Mouse (Mus musculus) ES-E14 (cell line): Measurements from ENCODE around the gene Fam180a. TPM values are rescaled to one million over a fixed set of nuclear protein-coding genes. Genes with fewer than 3 reads are reported as not detected.
A peak's percentile ranks its signal among the peaks of the same experiment; 100 is the strongest.

Experiments used
- DNase-seq: peaks from one replicate; pipeline ENCODE4 v3.0.0-alpha.2; 2013; ENCODE audit warnings: low read depth, low spot score
- H3K27ac ChIP-seq: 2 replicates; pipeline ENCODE4 v1.5.1; 2012; ENCODE audit warnings: low read depth, mild to moderate bottlenecking, low read length, moderate library complexity, mixed read lengths; ENCODE audit not compliant: poor library complexity, insufficient read depth, severe bottlenecking
- H3K36me3 ChIP-seq: 2 replicates; pipeline ENCODE4 v1.6.1; 2012; ENCODE audit warnings: mild to moderate bottlenecking, low read length, moderate library complexity, mixed read lengths; ENCODE audit not compliant: control insufficient read depth, poor library complexity, insufficient read depth, severe bottlenecking
- H3K4me1 ChIP-seq, 2 experiments: fragments of 150-350 bp in 1 of 2; sonication (generic) in 1 of 2; 2 replicates each; pipeline ENCODE4 v1.6.1; 2012; ENCODE audit warnings: low read length in 2 of 2, mild to moderate bottlenecking in 1 of 2, mixed read lengths in 1 of 2; ENCODE audit not compliant: control insufficient read depth in 2 of 2, insufficient read depth in 2 of 2, poor library complexity in 1 of 2
- H3K4me3 ChIP-seq, 2 experiments: fragments of 150-350 bp in 1 of 2; sonication (generic) in 1 of 2; 2 replicates each; pipeline ENCODE4 v1.5.1; 2012; ENCODE audit warnings: low read length in 2 of 2, low read depth in 1 of 2, mild to moderate bottlenecking in 1 of 2, mixed read lengths in 1 of 2; ENCODE audit not compliant: insufficient read depth in 1 of 2, poor library complexity in 1 of 2, severe bottlenecking in 1 of 2
- H3K9ac ChIP-seq: 2 replicates; pipeline ENCODE4 v1.6.1; 2012; ENCODE audit warnings: low read depth, mild to moderate bottlenecking, low read length, mixed read lengths; ENCODE audit not compliant: poor library complexity, insufficient read depth, severe bottlenecking
- H3K9me3 ChIP-seq: fragments of 150-350 bp; sonication (generic); 2 replicates; pipeline ENCODE4 v1.6.1; 2012; ENCODE audit warnings: low read depth, mild to moderate bottlenecking, low read length; ENCODE audit not compliant: control insufficient read depth, insufficient read depth
- CHD2 ChIP-seq: IDR thresholded peaks from 2 replicates; pipeline ENCODE4 v1.6.1; 2014; ENCODE audit warnings: mild to moderate bottlenecking, low read depth, low read length, inconsistent platforms
- HCFC1 ChIP-seq: IDR thresholded peaks from 2 replicates; pipeline ENCODE4 v1.6.1; 2012; ENCODE audit warnings: low read length, inconsistent platforms, borderline replicate concordance; ENCODE audit not compliant: insufficient read depth
- MAFK ChIP-seq: IDR thresholded peaks from 2 replicates; pipeline ENCODE4 v1.6.1; 2014; ENCODE audit warnings: mild to moderate bottlenecking, low read depth, low read length, inconsistent platforms; ENCODE audit not compliant: insufficient read depth
- ZC3H11A ChIP-seq: IDR thresholded peaks from 2 replicates; pipeline ENCODE4 v1.6.1; 2012; ENCODE audit warnings: low read depth, mild to moderate bottlenecking, inconsistent platforms, low read length, borderline replicate concordance
- ZNF384 ChIP-seq: IDR thresholded peaks from 2 replicates; pipeline ENCODE4 v1.6.1; 2012; ENCODE audit warnings: low read depth, low read length, inconsistent platforms
- in situ Hi-C, 2 experiments: fragments of 600-800 bp; cut with MboI; formaldehyde crosslinking; loops; one replicate each; pipeline ENCODE4 v1.15.1; 2025; ENCODE audit warnings: low sequenced_read_pairs in 2 of 2, inconsistent platforms in 1 of 2; ENCODE audit not compliant: unreplicated experiment in 2 of 2
- total RNA-seq: library from RNA; depleted of rRNA; stranded (reverse); fragments of 300-350 nt; gene quantifications from 2 replicates; pipeline ENCODE4 v1.2.3, GENCODE M21; 2012

Gene Fam180a
- total RNA-seq, 1 experiment = 0.13 TPM

DNA sequence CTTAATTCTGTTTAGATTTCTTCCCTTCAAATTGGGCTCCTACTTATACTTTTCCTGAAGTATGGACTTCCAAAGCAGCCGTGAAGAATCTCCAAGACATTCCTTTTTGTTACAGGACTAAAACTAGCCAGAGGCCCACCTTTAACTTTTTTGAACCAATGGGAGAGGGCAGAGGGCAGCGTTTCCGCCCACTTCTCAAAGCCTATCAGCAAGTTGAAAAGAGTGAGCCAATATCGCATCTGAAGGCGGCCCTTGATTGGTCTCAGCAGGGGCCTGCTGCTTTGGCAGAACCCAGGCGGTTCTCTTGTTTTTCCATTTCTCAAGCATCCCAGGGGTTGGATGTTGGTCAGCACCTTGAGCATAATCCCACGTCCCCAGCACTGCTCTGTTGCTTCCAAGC is 17.9 kb downstream of the Fam180a start, which contains the start of gene Slc13a4:
Gene Slc13a4 (minus strand): TSS at position 95 of the 400 bp plus-strand sequence.
- H3K9ac ChIP-seq = no peak within 1 kb of the TSS
- H3K36me3 ChIP-seq = no peaks in the 10 kb centered on the region
- peak within 1 kb of the TSS in 1 of 2 experiments; percentile 43; a peak in 1 of 4 replicates for H3K4me3 ChIP-seq
- peak; percentile 33 for DNase-seq
- H3K9me3 ChIP-seq = no peaks in the 10 kb centered on the region
- TF ChIP-seq HCFC1 = no peak
- no peak for TF ChIP-seq ZC3H11A
- no peak for TF ChIP-seq MAFK
- TF ChIP-seq ZNF384 = no peak
- no peak for TF ChIP-seq CHD2
- in situ Hi-C loops = no loop called here
- peaks cover 0 to 4% of the 10 kb centered on the region in 2 experiments; a peak in 1 of 4 replicates for H3K4me1 ChIP-seq
- no peak within 1 kb of the TSS for H3K27ac ChIP-seq

DNA sequence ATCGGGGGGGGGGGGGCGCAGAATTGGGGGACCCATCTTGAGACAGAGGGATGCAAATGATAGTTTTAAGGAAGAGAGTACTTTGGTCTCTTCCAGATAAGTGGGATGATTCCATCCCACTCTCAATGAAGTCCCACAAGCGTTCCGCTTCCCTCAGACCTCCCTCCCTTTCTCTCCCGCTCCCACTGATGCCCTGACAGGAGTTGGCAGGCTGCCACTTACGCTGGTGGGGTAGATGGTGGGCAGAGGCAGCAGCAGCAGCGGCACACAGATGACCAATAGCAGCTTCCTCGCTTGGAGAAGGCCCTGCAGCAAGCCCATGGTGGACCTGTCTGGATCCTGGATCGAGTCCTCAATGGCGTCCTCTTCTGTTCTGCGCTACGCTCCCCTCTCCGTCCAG is 18.8 kb downstream of the Fam180a start:
- Histone ChIP-seq H3K9ac (no peak overlapping the region), H3K4me1 (peaks cover 0 to 4% of the 10 kb centered on the region in 2 experiments; a peak in 1 of 4 replicates), H3K9me3 (no peaks in the 10 kb centered on the region), H3K36me3 (no peaks in the 10 kb centered on the region), H3K27ac (no peak overlapping the region), H3K4me3 (no peak overlapping the region)
- no peak for DNase-seq
- in situ Hi-C loops = no loop called here
- TF ChIP-seq HCFC1 (no peak), CHD2 (no peak), MAFK (no peak), ZC3H11A (no peak), ZNF384 (no peak)

DNA sequence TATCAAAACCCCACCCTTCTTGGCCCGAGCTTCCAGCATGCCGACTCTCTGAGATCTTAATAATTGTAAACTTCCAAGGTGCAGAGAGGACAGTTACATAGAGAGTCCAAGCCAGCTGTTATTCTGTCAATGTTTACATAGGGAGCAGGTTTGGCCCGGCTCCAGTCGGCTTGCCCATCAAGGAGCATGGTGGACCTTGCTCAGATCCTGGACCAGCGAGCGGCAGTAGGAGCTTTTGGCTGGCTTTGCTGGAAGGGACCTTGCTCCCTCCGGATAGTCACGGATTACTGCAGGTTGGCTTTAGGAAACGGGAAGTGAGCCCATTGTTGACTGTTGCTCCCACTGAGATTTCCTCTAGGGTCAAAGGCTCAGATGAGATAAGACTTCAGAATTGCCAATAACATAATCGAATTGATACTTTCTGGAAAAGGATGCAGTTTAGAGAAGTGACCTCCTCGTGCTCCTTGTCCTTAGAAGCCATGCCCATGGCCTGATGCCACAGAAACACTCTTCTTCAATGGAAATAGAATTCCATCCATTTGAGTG is 22.5 kb downstream of the Fam180a start:
- Histone ChIP-seq H3K9me3 (no peaks in the 10 kb centered on the region), H3K9ac (no peak overlapping the region), H3K27ac (no peak overlapping the region), H3K4me1 (peaks cover 0 to 4% of the 10 kb centered on the region in 2 experiments; a peak in 1 of 4 replicates), H3K4me3 (no peak overlapping the region), H3K36me3 (no peaks in the 10 kb centered on the region)
- DNase-seq = no peak
- TF ChIP-seq ZNF384 (no peak), MAFK (no peak), HCFC1 (no peak), ZC3H11A (no peak), CHD2 (no peak)
- in situ Hi-C loops = no loop called here

DNA sequence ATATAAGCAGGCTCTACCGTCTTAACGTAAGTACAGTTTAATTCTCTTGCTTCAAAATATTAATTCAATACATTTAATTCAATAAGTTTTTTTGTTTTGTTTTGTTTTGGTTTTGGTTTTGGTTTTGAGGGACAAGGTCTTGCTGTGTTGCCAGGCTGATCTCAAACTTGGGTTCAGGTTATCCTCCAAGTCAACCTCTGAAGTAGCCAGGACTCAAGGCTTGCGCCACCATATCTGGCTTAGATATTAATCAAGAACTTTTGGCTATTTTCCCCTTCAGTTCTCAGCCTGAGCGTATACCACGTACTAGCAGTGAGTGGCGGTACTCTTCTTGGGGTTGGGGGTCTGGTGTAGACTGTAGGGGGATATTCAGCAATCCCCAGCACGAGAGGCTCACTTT is 23.4 kb downstream of the Fam180a start:
- Histone ChIP-seq H3K36me3 (no peaks in the 10 kb centered on the region), H3K9me3 (no peaks in the 10 kb centered on the region), H3K4me3 (no peak overlapping the region), H3K9ac (no peak overlapping the region), H3K4me1 (peaks cover 0 to 2% of the 10 kb centered on the region in 2 experiments; a peak in 1 of 4 replicates), H3K27ac (no peak overlapping the region)
- no peak for TF ChIP-seq HCFC1
- no peak for TF ChIP-seq CHD2
- TF ChIP-seq ZNF384 = no peak
- no peak for TF ChIP-seq ZC3H11A
- no peak for DNase-seq
- in situ Hi-C loops = no loop called here

DNA sequence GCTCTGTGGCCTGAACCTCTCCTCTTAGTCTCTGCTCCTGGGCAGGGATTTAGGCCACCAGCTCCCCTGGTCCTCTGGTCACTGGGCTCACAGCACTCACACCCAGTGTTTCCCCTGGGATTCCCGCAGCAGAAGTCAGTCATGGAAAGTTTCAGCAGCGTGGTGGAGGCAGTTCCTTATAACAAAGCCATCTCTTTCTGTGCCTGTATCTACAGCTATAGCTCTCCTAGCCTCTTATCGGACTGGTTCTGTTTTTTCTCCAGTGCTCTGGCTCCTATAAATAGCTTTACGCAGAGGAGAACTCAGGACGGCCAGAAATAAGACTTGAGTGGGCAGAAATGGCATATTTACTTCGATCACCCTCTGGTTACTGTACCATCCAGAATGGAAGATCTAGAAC is 27.6 kb downstream of the Fam180a start:
- in situ Hi-C loops = no loop called here

More for the DNA sequence above, 27.6 kb downstream of the Fam180a start:
- DNase-seq = no peak
- H3K9me3 ChIP-seq = no peaks in the 10 kb centered on the region
- H3K36me3 ChIP-seq = no peaks in the 10 kb centered on the region
- H3K4me3 ChIP-seq = no peak overlapping the region
- no peak overlapping the region for H3K9ac ChIP-seq
- no peaks in the 10 kb centered on the region for H3K4me1 ChIP-seq
- TF ChIP-seq ZC3H11A (no peak), MAFK (no peak), ZNF384 (no peak), HCFC1 (no peak), CHD2 (no peak)
- H3K27ac ChIP-seq = no peak overlapping the region; the same call in 1 of the 2 replicates
